Mouse (Mus musculus): ENCODE data around the gene Cdk18. TPM values are rescaled to one million over a fixed set of nuclear protein-coding genes. Genes with fewer than 3 reads are reported as not detected.

Cdk18 gene
- total RNA-seq, 2 experiments from 2014 or later = 2.5 to 4.2 TPM

DNA sequence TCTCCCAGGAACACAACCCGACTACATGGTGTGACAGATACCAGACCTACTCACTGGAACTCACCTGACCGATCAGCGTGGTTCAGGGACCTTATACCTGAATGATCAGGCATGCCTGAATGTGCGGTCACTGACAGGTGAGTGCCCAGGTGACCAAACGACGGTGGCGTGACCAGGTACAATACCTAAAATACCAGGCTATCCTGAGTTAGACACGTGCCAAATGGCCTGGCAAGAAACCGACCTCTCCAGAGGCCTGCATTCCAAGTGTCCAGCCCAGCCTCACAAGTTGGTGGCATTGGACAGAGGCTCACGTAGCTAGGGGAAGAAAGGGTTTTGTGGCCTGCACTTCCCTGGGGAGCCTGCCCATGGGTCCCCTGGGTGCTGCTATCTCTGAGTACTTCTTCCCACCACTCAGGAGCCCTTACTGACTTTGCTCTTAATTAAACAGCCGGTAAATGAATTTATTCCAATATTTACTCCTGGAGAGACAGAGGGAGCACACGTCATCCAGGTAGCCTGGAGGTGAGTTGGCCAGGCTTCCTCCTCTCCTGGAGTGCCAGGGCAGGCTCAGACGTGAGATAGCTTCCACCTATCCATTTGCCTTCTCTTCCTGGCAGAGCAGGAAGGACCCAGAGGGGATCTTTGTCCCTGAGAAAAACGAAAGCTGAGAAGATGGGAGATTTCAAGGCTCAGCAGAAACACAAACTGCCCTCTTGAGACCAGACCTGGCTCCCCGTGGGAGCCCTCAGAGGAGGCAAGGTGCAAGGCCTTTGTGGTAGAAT, 11.5 kb upstream of the Cdk18 start:
- intact Hi-C loops (cut with DNase I) = no loop called here
- no peak for DNase-seq

DNA sequence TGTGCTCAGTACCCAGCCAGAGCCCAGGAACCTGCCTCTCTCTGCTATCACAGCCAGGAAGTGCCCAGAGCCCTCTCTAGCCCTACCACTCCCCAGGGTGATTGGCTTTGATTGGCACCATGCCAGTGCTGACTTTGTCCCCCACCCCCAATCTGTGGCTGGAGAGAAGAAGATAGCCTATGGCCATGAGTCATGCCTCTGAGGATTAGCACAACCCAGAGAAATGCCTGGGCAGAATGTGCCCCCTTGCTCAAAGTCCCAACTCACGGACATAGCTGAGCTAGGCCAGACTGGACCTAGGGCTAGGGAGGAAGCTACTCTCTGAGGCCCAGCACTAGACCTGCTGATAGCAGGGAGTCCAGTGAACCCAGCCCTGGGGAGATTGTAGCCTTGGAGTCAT, 10.7 kb upstream of the Cdk18 start:
- intact Hi-C loops (cut with DNase I) = no loop called here
- no peak for DNase-seq

DNA sequence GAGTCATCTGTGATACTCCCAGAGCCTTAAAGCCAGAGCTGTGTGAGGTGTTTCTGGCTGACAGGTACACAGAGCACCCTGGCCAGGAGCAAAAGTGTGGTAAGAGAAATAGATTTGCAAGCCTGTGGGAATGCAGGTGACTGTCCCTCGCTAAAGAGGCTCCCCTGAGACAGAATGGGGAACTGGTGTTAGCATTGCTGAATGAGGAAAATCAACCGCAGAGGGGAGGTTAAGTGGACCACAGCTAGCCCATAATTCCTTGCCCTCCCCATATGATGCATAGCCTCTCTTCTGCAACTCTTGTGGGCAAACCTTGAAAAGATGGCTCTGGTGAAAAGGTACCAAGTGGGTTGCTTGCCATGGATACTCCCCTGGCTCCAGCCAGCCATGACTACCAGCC, 9.9 kb upstream of the Cdk18 start:
- intact Hi-C loops (cut with DNase I) = no loop called here

DNA sequence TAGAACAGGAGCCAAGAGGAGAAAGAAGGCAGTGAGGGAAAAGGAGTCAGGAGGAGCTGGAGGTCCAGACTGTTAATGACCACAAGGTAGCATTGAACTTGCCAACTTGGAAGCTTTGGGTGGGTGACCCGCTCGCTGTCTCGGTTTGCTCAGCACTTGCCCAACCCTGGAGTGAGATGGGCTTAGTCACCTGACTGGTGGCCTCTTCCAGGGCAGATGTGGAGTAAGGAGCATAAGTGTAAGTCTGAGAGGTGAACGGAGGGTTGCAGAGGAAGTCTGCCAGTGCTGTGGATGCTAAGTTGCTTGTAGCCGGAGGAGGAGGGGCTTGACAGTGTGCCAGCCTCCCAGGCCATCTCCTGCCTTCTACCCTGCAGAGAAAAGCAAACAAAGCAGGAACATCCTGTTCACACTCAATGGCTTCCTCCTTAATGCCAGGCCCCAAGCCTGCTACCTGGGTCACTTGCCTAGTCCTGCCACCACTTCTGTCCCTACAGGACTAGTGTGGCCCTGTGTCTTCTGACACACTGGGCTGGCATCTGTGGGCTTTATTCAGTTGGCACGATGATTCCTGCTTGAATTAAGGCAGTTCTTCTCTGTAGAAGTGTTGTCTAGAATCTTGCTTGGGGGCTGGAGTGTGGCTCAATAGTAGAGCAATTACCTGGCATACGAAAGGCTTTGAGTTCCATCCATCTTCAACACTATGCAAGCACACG, 6.6 kb upstream of the Cdk18 start:
- DNase-seq = no peak
- intact Hi-C loops (cut with DNase I) = no loop called here

More for the DNA sequence above, 9.9 kb upstream of the Cdk18 start:
- DNase-seq = no peak

DNA sequence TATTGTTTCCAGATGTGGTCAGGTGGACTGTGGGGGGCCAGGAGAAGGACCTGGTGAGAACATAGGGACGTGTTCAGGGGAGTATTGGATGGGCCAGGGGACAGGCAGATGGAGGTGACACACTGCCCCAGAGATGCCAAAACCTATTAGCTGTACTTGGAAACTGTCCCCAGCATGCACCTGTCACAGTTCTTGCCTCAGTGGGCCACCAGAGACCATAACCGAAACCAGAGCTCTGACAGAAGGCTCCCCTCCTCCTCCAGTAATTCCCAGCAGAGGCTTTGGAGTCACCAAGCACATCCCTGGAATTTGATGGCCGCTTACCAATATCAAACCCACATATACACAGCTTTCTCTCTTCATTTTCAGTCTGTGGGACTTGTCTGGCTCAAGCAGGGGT, 5.4 kb upstream of the Cdk18 start:
- DNase-seq = no peak
- intact Hi-C loops (cut with DNase I) = no loop called here

DNA sequence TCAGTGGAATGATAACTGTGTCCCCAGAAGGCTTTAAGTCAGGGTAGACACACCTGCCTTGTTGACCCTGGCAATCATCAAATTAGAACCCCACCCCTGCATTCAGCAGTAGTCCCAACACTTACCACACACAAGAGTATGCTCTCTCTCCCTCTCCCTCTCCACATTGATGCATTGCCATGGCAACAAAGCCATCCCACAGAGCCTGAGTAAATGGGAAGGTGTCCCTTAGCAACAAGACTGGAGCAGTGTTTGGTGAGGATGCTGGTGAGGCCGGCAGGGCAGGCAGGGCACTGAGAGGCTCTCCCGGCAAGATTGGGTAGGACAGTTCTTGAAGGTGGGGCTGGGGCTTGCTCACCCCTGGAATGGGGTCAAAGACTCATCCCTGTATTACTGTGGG, 4.7 kb upstream of the Cdk18 start:
- no peak for DNase-seq
- intact Hi-C loops (cut with DNase I) = no loop called here

DNA sequence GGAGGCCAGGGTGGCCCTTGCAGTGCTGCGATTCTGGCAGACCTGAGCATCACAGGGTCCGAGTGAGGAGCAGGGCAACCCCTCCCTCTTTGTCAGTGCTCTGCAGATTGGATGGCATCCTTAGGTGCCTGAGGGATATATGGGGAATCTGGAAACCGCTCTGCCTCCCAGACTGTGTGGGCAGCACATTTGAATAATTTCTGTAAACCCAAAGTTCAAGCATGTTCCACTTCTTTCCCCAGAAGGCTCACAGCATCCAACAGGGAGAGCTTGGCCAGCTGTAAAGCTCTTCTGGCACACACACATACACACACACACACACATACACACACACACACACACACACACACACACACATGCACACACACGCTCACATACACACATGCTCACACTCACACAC, 4.2 kb upstream of the Cdk18 start:
- no peak for DNase-seq
- intact Hi-C loops (cut with DNase I) = no loop called here

DNA sequence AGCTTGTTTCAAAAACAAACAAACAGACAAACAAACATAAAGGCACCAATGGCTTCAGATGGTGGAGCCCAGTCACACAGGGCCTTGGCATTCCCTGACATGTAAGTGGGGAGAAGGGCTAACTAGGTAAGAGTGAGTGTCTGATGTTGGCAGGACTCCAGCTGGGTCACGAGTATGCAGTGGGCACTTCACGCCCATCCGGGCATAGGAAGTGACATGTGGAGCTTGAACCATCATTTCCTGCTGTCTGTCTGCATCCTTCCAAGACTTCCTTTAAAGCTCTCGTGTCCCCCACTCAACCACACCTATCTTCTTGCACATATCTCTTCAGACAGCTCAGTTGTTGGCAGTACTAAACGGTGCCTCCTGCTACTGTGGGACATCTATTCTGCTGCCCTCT, 3.6 kb upstream of the Cdk18 start:
- DNase-seq = no peak
- intact Hi-C loops (cut with DNase I) = no loop called here

DNA sequence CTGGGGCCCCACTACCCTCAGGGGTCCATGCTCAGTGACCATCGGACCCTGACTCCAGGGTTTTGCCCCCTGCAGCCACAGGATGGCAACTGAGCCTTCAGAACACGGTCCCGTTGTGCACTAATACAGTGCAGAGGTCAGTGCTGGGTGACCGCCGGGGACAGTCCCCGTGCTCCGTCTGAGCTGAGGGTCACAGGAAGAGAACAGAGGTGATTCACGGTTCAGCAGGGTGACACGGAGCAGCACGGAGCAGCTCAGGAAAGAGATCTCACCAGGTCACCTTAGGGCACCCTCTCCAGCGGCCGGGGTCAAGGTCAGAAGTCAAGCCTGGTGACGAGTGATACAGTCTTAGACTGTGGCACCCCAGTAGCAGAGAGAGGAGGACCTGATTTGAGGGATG, 2.3 kb upstream of the Cdk18 start:
- intact Hi-C loops (cut with DNase I) = no loop called here
- no peak for DNase-seq

DNA sequence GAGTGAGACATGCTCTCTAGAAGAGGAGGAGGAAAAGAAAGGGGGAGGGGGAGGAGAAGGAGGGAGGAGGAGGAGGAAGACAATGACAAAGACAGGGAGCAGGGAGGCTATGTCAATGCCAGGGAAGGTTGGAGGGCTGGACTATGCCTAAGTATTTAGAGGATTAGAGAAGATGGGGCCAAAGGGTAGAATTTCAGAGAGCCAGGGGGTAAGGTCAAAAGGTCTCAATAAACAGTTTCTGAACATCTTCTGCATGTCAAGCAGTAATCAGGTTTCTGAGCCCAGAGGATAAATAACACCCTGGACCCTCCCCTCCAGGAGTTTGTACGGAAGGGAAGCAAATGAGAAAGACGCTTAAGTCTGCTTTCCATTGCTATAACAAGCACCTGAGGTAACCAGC, 1.7 kb upstream of the Cdk18 start:
- intact Hi-C loops (cut with DNase I) = no loop called here
- no peak for DNase-seq

DNA sequence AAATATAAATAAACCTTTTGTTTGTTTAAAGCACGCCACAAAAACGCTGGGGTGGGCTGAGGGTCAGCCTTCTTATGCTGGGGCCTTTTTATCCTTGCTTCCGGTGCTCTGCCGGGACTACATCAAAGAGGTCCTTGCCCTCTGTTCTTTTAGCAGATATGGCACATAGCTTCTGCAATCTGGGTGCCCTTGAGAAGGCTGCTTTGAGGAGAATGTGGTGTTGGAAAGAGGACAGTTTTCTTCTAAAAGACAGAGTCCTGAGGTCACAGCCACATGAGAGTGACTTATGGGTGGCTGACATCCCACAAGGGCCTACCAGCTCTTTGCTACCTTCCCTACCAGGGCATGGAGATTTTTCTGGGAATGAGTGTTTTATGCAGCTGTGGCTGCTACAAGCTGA, 1.1 kb upstream of the Cdk18 start:
- intact Hi-C loops (cut with DNase I) = no loop called here
- no peak for DNase-seq

DNA sequence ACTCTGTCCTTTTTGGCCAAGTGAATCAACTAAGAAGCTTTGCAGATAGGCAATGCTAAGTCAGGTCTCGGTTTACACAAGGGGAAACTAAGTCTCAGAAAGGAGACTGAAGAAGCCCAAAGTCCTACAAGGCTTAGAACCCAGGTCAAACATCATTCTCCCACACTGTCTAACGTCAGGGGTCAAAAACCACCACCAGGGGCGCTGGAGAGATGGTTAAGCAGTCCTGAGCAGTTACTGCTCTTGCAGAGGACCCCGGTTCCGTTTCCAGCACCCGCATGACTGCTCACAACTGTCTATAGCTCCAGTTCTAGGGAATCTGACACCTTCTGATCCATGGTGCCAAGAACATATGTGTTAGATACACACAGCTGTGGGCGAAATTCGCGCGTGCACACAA, 687 bp upstream of the Cdk18 start:
- intact Hi-C loops (cut with DNase I) = no loop called here
- no peak for DNase-seq

DNA sequence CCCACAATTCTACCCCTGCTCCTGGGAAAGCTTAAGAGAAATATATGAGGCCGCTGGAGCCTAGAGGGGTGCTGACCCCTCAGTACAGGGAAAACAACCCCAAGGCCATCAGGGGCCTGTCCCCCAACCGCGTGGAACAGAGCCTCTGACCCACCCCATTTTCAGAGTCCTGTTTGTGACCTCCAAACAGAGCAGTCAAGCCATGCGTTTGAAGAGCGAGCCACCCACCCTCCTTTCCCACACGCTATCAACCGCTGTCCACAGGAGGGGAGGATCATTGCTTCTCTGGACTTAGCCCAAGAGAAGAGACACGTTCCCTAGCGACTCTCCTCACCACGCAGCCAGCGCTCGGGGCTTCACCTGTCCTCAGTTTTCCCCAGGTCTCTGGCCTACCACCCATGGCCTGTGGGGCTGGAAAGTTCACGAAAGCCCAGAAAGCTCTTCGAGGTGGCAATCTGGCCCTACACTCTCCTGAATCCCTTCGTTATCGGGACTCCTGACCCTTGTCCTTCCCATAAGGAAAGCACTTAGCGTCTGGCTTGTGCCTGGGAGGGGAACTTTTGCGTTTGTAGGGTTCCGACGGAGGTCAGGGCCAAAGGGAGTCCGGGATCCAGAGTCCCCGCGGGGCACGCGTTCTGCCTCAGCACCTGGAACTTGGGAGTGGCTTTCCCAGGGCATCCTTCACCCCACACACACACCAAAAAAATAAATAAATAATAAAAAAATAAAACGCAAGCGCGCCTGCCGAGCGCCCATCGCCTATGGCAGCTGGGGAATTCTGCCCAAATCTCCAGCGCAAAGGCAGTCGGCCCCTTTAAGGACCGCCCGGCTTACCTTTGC, 688 bp downstream of the Cdk18 start:
- no peak for DNase-seq
- intact Hi-C loops (cut with DNase I) = no loop called here

DNA sequence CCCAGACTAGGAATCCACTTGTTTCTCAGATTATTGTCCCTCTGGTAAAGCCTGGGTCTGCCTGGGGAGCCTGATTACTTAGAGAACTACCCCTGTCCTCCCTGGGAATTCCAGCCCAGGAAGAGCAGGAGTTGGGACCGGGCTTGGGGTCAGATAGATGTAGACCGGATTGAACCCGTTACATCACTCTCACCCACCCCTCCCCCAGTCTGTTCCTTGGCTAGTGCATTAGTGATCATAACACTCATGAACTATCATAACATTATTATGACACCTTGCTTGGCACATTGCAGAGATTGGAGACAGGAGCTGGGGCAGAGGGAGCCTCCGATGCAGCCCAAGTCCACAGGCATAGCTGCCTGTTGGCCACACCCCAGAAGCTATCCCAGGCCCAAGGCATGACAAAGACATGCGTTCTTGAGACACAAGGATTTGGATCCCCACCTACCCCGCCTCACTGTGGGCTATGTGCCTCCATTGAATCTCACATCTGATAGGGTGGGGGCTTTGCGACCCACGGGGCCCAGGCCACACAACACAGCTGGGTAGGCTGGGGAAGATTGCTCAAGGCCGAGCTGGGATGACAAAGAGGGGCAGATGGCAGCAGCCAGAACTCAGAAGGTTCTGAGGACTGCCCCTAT, 1.4 kb downstream of the Cdk18 start:
- DNase-seq = no peak
- intact Hi-C loops (cut with DNase I) = no loop called here

DNA sequence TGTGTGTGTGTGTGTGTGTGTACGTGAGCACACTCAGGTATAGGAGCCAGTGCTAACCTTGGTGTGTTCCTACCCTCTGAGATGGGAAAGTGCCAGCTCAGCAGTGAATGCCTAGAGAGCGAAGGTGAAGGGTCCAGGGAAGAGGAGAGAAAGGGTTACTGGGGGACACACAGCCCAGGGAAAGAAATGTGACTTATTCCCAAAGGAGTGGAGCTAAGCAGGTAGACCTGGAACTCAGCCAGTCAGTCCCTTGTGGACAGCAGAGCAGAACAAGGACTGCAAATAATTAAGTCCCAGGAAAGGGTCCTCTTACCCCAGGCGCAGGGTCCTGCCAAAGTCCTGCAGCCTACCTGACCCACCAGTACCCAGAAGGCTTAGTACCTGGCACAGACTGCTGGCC, 2.6 kb downstream of the Cdk18 start:
- intact Hi-C loops (cut with DNase I) = no loop called here
- DNase-seq = no peak

DNA sequence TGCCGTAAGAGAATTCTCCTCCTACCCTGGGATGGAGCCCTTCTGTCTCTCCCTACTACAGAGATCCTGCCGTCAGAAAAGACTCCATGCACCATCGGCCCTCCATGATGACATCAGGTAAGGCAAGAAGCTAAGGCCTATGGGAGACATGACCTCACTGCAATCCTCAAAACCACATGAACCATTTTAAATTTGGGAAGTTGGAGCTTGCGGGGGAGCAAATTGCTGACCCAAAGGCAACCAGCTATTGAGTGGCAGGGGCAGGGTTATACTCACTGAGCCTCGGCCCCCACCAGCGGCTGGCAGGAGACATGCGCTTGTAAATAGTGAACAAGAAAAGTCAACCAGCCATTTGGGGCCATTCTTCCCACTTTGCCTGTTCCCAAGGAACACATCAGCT, 3.9 kb downstream of the Cdk18 start:
- DNase-seq = no peak
- intact Hi-C loops (cut with DNase I) = no loop called here

DNA sequence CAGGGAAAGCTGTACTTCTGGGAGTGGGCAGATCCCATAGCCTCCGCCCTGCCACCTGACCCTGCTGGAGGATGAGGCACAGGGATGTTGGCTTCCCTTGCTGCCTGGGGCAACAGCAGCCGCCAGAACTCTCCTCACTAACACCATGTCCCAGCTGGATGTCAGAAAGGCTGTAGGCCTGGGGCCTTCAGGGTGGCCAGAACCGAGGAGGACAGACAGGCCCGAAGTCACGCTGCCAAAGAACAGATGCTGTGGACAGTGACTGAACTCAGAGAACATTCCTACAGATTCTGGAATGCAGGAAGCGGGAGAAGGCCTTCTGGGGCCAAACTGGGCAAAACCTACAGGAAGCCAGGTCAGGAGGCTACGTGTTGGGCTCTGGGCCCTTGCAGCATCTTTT, 11.2 kb downstream of the Cdk18 start:
- no peak for DNase-seq
- intact Hi-C loops (cut with DNase I) = no loop called here

DNA sequence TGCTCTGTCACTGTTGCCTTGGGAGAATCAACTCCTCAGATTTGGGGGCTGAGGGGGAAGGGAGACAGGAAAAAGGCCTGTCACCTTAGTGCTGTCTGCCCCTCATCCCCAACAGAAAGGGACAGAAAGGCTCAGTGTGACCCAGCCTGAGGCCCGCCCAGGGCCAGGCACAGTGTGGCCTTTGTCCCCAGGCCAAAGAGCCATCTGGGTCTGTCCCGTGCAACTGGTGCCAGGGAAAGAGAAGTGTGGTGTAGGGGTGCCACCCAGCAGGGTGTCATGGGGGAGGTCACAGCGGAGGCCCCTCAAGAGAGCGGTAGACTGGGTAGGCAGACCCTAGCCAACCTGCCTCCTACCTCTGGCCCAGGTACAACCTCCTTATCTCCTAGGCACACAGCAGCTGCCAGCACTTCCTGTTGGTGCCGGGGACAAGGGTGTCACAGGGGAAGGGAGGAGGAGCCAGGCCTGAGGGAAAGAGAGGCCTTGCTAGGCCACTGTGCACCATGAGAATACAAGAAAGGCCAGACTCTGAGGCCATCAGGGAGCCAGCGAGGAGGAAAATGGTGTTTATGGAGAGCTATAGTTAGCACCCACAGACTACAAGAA, 13.6 kb downstream of the Cdk18 start:
- intact Hi-C loops (cut with DNase I) = no loop called here
- no peak for DNase-seq

DNA sequence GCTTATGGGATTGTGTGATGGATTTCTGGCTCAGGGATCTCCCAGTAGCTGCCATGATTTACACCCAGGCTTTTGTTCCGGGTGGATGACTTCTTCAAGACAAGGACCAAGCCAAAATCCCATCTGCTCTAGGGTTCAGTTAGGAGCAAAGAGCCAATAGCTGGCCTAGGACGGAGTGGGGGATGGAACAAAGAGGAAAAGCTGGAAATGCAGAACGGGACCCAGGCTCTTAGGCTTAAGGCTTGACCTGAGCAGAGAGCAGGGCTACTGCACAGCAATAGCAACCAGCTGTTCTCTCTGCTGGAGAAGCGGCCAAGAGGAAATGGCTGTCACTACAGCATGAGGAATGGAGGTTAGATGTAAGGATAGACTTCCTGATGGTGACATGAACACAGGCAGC, 14.2 kb downstream of the Cdk18 start:
- intact Hi-C loops (cut with DNase I) = no loop called here

DNA sequence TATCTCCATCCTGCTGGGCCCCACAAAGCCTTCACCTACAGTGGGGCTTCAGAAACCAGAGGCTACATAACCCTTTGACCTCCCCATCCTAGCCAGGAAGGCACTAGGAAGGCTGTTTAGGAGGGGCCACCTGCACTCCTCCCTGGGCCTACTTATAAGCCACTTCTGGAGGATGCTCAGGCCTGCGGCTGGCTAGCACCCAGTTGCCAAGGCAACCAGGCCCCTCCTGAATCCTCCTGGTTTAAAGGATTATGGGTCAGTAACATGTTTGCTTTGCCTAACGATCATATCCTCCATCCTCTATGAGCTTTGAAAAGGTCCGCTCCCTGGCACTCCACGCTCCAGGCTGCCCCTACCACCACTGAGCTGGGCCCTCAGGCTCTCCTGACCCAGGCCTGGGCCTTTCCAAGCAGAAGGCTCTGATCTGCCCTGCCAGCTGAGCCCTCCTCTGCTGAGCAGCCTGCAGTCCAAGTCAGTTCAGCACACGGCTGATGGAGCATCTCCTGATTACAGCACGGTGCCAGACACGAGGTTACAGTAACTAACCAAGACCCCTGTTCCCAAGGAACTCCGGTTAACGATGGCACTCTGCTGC, 16.0 kb downstream of the Cdk18 start:
- no peak for DNase-seq
- intact Hi-C loops (cut with DNase I) = no loop called here

More for the DNA sequence above, 14.2 kb downstream of the Cdk18 start:
- DNase-seq = no peak
